ENCODE assay signal across 12 mouse cellular contexts in the genomic region with DNA sequence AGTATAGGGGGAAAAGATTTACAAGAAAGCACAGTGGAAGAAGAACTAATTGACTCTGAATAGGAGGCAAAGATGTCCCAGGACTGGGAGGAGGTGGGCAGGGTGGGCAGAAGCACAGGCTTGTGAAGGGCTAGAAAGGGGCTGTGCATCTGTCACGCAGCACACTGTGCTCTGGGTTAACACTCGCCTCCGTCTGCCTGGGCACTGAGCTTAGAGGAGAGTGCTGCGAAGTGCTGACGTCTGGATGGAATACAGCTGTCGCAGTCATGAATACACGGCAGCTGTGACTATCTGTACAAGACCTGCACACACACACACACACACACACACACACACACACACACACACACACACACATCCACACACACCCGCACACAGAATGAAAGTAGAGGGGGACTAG.
DNase-seq lines count a peak whose midpoint lies in the region; ATAC-seq lines count a peak whose summit lies in the region.
"Had no signal": no experiment of that assay in that cellular context is flagged by ENCODE, and none has a peak within 500 bp of the region (broad histone marks: within the 10 kb centered on the region; RNA-seq: fewer than 3 reads in every experiment).

No protein-coding gene starts in this region.

- H3K4me1 ChIP-seq in hindbrain, embryonic 10.5 days (replicated peaks): peaks cover 28% of the 10 kb centered on the region
- H3K4me1 ChIP-seq in hindbrain, embryonic 13.5 days (replicated peaks): peaks cover 26% of the 10 kb centered on the region
- peaks cover 18% of the 10 kb centered on the region for H3K4me1 ChIP-seq in neural tube, embryonic 11.5 days (ENCODE audit: control insufficient read depth, insufficient read depth, low read length)
- H3K4me1 ChIP-seq in neural tube, embryonic 15.5 days: peaks cover 23% of the 10 kb centered on the region
- peaks cover 25% of the 10 kb centered on the region for H3K4me1 ChIP-seq in intestine, embryonic 15.5 days (replicated peaks)
- H3K4me1 ChIP-seq in stomach, embryonic 16.5 days (ENCODE audit: control insufficient read depth, insufficient read depth, low read length): peaks cover 56% of the 10 kb centered on the region

- WGBS in hindbrain, embryonic 10.5 days: 51% methylated on average over 8 of the region's 8 CpGs
- 40% methylated on average over 8 of the region's 8 CpGs for WGBS in hindbrain, embryonic 13.5 days
- 42% methylated on average over 8 of the region's 8 CpGs for WGBS in neural tube, embryonic 11.5 days
- WGBS in neural tube, embryonic 15.5 days: 15% methylated on average over 8 of the region's 8 CpGs
- 37% methylated on average over 8 of the region's 8 CpGs for WGBS in intestine, embryonic 15.5 days
- WGBS in stomach, embryonic 16.5 days: 23% methylated on average over 8 of the region's 8 CpGs

- peak overlapping the region; percentile 17; the same call in 1 of the 2 replicates for H3K27ac ChIP-seq in hindbrain, embryonic 10.5 days
- H3K27ac ChIP-seq in hindbrain, embryonic 13.5 days: no peak overlapping the region
- no peak overlapping the region for H3K27ac ChIP-seq in neural tube, embryonic 11.5 days (ENCODE audit: low read depth, low read length)
- no peak overlapping the region for H3K27ac ChIP-seq in neural tube, embryonic 15.5 days (replicated peaks)
- H3K27ac ChIP-seq in intestine, embryonic 15.5 days: no peak overlapping the region
- peak overlapping the region; percentile 57; the same call in 1 of the 2 replicates for H3K27ac ChIP-seq in stomach, embryonic 16.5 days (ENCODE audit: low read length)
- H3K27ac ChIP-seq: liver, embryonic 14.5 days had no signal

- H3K9ac ChIP-seq in hindbrain, embryonic 13.5 days: no peak overlapping the region
- H3K9ac ChIP-seq in neural tube, embryonic 11.5 days (ENCODE audit: low read length): no peak overlapping the region
- no peak overlapping the region for H3K9ac ChIP-seq in neural tube, embryonic 15.5 days (replicated peaks)
- H3K9ac ChIP-seq in intestine, embryonic 15.5 days: no peak overlapping the region
- peak overlapping the region; percentile 31; the same call in 1 of the 2 replicates for H3K9ac ChIP-seq in stomach, embryonic 16.5 days (ENCODE audit: low read length)
- H3K9ac ChIP-seq: liver, embryonic 14.5 days had no signal

- H3K36me3 ChIP-seq in hindbrain, embryonic 10.5 days: no peaks in the 10 kb centered on the region
- H3K36me3 ChIP-seq in hindbrain, embryonic 13.5 days: no peaks in the 10 kb centered on the region
- H3K36me3 ChIP-seq in neural tube, embryonic 11.5 days (ENCODE audit: control insufficient read depth, insufficient read depth, low read length): no peaks in the 10 kb centered on the region
- no peaks in the 10 kb centered on the region for H3K36me3 ChIP-seq in neural tube, embryonic 15.5 days
- no peaks in the 10 kb centered on the region for H3K36me3 ChIP-seq in intestine, embryonic 15.5 days
- H3K36me3 ChIP-seq in stomach, embryonic 16.5 days (ENCODE audit: control insufficient read depth, insufficient read depth, low read length): no peaks in the 10 kb centered on the region

- no peaks in the 10 kb centered on the region for H3K27me3 ChIP-seq in hindbrain, embryonic 10.5 days (ENCODE audit: insufficient read depth, poor library complexity, severe bottlenecking)
- peaks cover 4% of the 10 kb centered on the region; the same call in 1 of the 2 replicates for H3K27me3 ChIP-seq in hindbrain, embryonic 13.5 days
- H3K27me3 ChIP-seq in neural tube, embryonic 11.5 days (ENCODE audit: control insufficient read depth, insufficient read depth, low read length): no peaks in the 10 kb centered on the region
- 0 out of 2 replicates have a peak, but pooled peaks cover 6% of the 10 kb centered on the region for H3K27me3 ChIP-seq in neural tube, embryonic 15.5 days (replicated peaks)
- no peaks in the 10 kb centered on the region for H3K27me3 ChIP-seq in intestine, embryonic 15.5 days (replicated peaks)
- H3K27me3 ChIP-seq in stomach, embryonic 16.5 days (ENCODE audit: control insufficient read depth, insufficient read depth, low read length): no peaks in the 10 kb centered on the region

- peaks cover 9% of the 10 kb centered on the region; the same call in 1 of the 2 replicates for H3K9me3 ChIP-seq in hindbrain, embryonic 10.5 days
- no peaks in the 10 kb centered on the region for H3K9me3 ChIP-seq in hindbrain, embryonic 13.5 days
- H3K9me3 ChIP-seq in neural tube, embryonic 11.5 days (ENCODE audit: control insufficient read depth, low read length): peaks cover 5% of the 10 kb centered on the region
- no peaks in the 10 kb centered on the region for H3K9me3 ChIP-seq in neural tube, embryonic 15.5 days (replicated peaks)
- peaks cover under 1% of the 10 kb centered on the region; the same call in 1 of the 2 replicates for H3K9me3 ChIP-seq in intestine, embryonic 15.5 days
- H3K9me3 ChIP-seq in stomach, embryonic 16.5 days (replicated peaks; ENCODE audit: control insufficient read depth, low read length): no peaks in the 10 kb centered on the region

- no peak overlapping the region for H3K4me2 ChIP-seq in hindbrain, embryonic 13.5 days
- H3K4me2 ChIP-seq in neural tube, embryonic 11.5 days (ENCODE audit: low read depth): no peak overlapping the region
- no peak overlapping the region for H3K4me2 ChIP-seq in neural tube, embryonic 15.5 days
- H3K4me2 ChIP-seq in intestine, embryonic 15.5 days (replicated peaks): 0 out of 2 replicates have a peak overlapping the region, but pooled peaks have one; percentile 11
- 0 out of 2 replicates have a peak overlapping the region, but pooled peaks have one; percentile 12 for H3K4me2 ChIP-seq in stomach, embryonic 16.5 days (ENCODE audit: low read depth, low read length)

- ATAC-seq in hindbrain, embryonic 13.5 days (ENCODE audit: low FRiP score): no peak
- peak; percentile 68; the same call in 1 of the 2 replicates for ATAC-seq in neural tube, embryonic 11.5 days (ENCODE audit: insufficient read depth, low FRiP score, low TSS enrichment)
- ATAC-seq in neural tube, embryonic 15.5 days (ENCODE audit: low FRiP score): no peak
- ATAC-seq in intestine, embryonic 15.5 days: 0 out of 2 replicates have a peak, but pooled peaks have one; percentile 44
- no peak for ATAC-seq in stomach, embryonic 16.5 days (ENCODE audit: insufficient read depth, low FRiP score)

- DNase-seq in hindbrain, embryonic 10.5 days (ENCODE audit: low spot score): no peak
- no peak for DNase-seq in neural tube, embryonic 11.5 days (ENCODE audit: low spot score)
- no peak for DNase-seq in spleen, adult 18-20 months
- no peak for DNase-seq in right cerebral cortex, postnatal 4 days
- DNase-seq: adrenal gland, postnatal 25 days; cerebellum, adult 2 months; layer of hippocampus, postnatal 36 days had no signal

- no peak overlapping the region for H3K4me3 ChIP-seq in hindbrain, embryonic 10.5 days
- no peak overlapping the region for H3K4me3 ChIP-seq in hindbrain, embryonic 13.5 days
- H3K4me3 ChIP-seq in neural tube, embryonic 11.5 days (ENCODE audit: low read depth, low read length): no peak overlapping the region
- no peak overlapping the region for H3K4me3 ChIP-seq in neural tube, embryonic 15.5 days (replicated peaks)
- H3K4me3 ChIP-seq in intestine, embryonic 15.5 days (replicated peaks): no peak overlapping the region
- H3K4me3 ChIP-seq in stomach, embryonic 16.5 days (replicated peaks; ENCODE audit: low read length): no peak overlapping the region

Comparison
In these comparisons a context has a peak if more than half of its experiments do, and no peak if none do; other contexts are left out.
1. H3K27ac ChIP-seq: peak in hindbrain, embryonic 10.5 days (single experiment) and stomach, embryonic 16.5 days (single experiment); none in hindbrain, embryonic 13.5 days (single experiment), neural tube, embryonic 11.5 days (single experiment), neural tube, embryonic 15.5 days (single experiment) and intestine, embryonic 15.5 days (single experiment).
2. ATAC-seq: peak in neural tube, embryonic 11.5 days (single experiment) and intestine, embryonic 15.5 days (single experiment); none in hindbrain, embryonic 13.5 days (single experiment), neural tube, embryonic 15.5 days (single experiment) and stomach, embryonic 16.5 days (single experiment).
3. H3K4me2 ChIP-seq: peak in intestine, embryonic 15.5 days (single experiment) and stomach, embryonic 16.5 days (single experiment); none in hindbrain, embryonic 13.5 days (single experiment), neural tube, embryonic 11.5 days (single experiment) and neural tube, embryonic 15.5 days (single experiment).